Mouse (Mus musculus) CH12.LX (cell line): ENCODE results near the gene Trim80. TPM values are rescaled to one million over a fixed set of nuclear protein-coding genes. Genes with fewer than 3 reads are reported as not detected.
"Not testable (repeated sequence)": the region's sequence is repeated elsewhere in the genome, so short reads cannot be mapped to it uniquely, and the experiment has no call there.

Source experiments
- DNase-seq: peaks from one replicate; pipeline ENCODE4 v3.0.0-alpha.2; 2013; ENCODE audit errors: extremely low read depth
- H3K27ac ChIP-seq: 2 replicates; pipeline ENCODE4 v1.5.1; 2012; ENCODE audit warnings: low read depth, mild to moderate bottlenecking, control low read depth, moderate library complexity; ENCODE audit not compliant: insufficient read depth
- H3K27me3 ChIP-seq: replicated peaks from 2 replicates; pipeline ENCODE3; 2012; ENCODE audit warnings: inconsistent platforms
- H3K36me3 ChIP-seq, 2 experiments: replicated peaks in 1 of 2; 2 replicates each; pipeline versions ENCODE3 to v1.6.1; 2012; ENCODE audit warnings: inconsistent platforms in 1 of 2, low read length in 1 of 2, mild to moderate bottlenecking in 1 of 2, mixed read lengths in 1 of 2, moderate library complexity in 1 of 2; ENCODE audit not compliant: control insufficient read depth in 1 of 2, insufficient read depth in 1 of 2
- H3K4me1 ChIP-seq, 2 experiments: 2 replicates each; pipeline ENCODE4 v1.6.1; 2012; ENCODE audit warnings: inconsistent platforms in 1 of 2, moderate library complexity in 1 of 2; ENCODE audit not compliant: insufficient read depth in 2 of 2, control insufficient read depth in 1 of 2
- H3K4me2 ChIP-seq: 2 replicates; pipeline ENCODE4 v1.6.1; 2012; ENCODE audit warnings: low read depth, mild to moderate bottlenecking, control low read depth; ENCODE audit not compliant: poor library complexity, insufficient read depth, severe bottlenecking
- H3K4me3 ChIP-seq, 3 experiments: fragments of 150-350 bp in 1 of 3; sonication (generic) in 1 of 3; replicated peaks in 1 of 3; 2 replicates each; pipeline versions ENCODE3 to v1.5.1; 2011 to 2012; ENCODE audit warnings: low read depth in 2 of 3, low read length in 2 of 3, mild to moderate bottlenecking in 2 of 3, moderate library complexity in 2 of 3, control low read depth in 1 of 3, improper control_type of control experiment in 1 of 3, inconsistent platforms in 1 of 3, mixed read lengths in 1 of 3; ENCODE audit not compliant: poor library complexity in 1 of 3
- H3K79me2 ChIP-seq: replicated peaks from 2 replicates; pipeline ENCODE4 v1.6.1; 2012; ENCODE audit warnings: mild to moderate bottlenecking, moderate library complexity; ENCODE audit not compliant: control insufficient read depth, poor library complexity, insufficient read depth, severe bottlenecking; ENCODE audit errors: extremely low read depth
- H3K9ac ChIP-seq: 2 replicates; pipeline ENCODE4 v1.6.1; 2012; ENCODE audit warnings: low read depth, mild to moderate bottlenecking, control low read depth, moderate library complexity; ENCODE audit not compliant: insufficient read depth
- H3K9me3 ChIP-seq: replicated peaks from 2 replicates; pipeline ENCODE3; 2012; ENCODE audit warnings: low read length, inconsistent platforms, mixed read lengths
- ZNF384 ChIP-seq: IDR thresholded peaks from 2 replicates; pipeline ENCODE4 v1.6.1; 2012; ENCODE audit warnings: low read depth, low read length, improper control_type of control experiment, inconsistent platforms
- dilution Hi-C: fragments of 300-500 bp; cut with MboI; formaldehyde crosslinking; loops from 2 replicates; pipeline ENCODE4 v1.14.3; 2020; ENCODE audit warnings: low sequenced_read_pairs; ENCODE audit not compliant: extremely low pct_unique_long_range_greater_than_20kb, extremely low pct_ligation_motif_present
- in situ Hi-C: fragments of 300-500 bp; cut with MboI; formaldehyde crosslinking; loops from 3 replicates; pipeline ENCODE4 v1.14.3; 2019; ENCODE audit warnings: low sequenced_read_pairs, low pct_ligation_motif_present, low pct_unique_long_range_greater_than_20kb, mixed read lengths
- polyA plus RNA-seq: library from polyadenylated mRNA; unstranded; fragments of >175 nt; gene quantifications from 2 replicates; pipeline ENCODE4 v1.2.1, GENCODE M21; 2012; ENCODE audit warnings: low read depth; ENCODE audit not compliant: insufficient read length
- total RNA-seq, 2 experiments: library from RNA; depleted of rRNA; stranded (reverse); fragments of 300-350 nt in 1 of 2; fragments of >200 nt in 1 of 2; gene quantifications; 2 replicates each; pipeline ENCODE4 v1.2.3; 2012 to 2014

Gene Trim80
- total and polyA plus RNA-seq, 3 experiments, result not detected

DNA sequence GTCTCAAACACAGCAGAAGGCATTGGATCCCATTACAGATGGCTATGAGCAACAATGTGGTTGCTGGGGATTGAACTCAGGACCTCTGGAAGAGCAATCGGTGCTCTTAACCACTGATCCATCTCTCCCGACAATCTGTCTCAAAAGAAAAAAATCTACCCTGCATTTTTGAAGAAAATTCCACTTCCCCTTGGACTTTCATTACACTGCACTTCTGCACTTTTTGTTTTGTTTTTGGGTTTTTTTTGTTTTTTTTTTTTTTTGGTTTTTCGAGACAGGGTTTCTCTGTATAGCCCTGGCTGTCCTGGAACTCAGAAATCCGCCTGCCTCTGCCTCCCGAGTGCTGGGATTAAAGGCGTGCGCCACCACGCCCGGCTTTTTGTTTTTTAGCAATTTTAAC lies 56.2 kb downstream of the Trim80 start:
- not testable (repeated sequence) for H3K79me2 ChIP-seq
- TF ChIP-seq ZNF384, result 0 out of 2 replicates have a peak, but pooled peaks have one; percentile 14
- TF ChIP-seq, all 38 proteins: peak for 1; not testable (repeated sequence) for 37
- H3K4me1 ChIP-seq, H3K27ac ChIP-seq, H3K9me3 ChIP-seq, dilution Hi-C loops, in situ Hi-C loops, DNase-seq, H3K4me3 ChIP-seq, H3K9ac ChIP-seq, H3K4me2 ChIP-seq, H3K27me3 ChIP-seq: not testable (repeated sequence)
- peaks cover 41 to 50% of the 10 kb centered on the region in 2 experiments for H3K36me3 ChIP-seq

Other genes starting within 250 kb of the Trim80 start
Only the 20 nearest of the 21 such genes appear.
- 0.04 TPM in 1 of 2 replicates, not detected in the other for gene Grin2c, start 173.3 kb upstream of the Trim80 start, total RNA-seq (2012; rRNA removed)
- not detected in 2 replicates for gene Grin2c, start 173.3 kb upstream of the Trim80 start, total RNA-seq (2014; rRNA removed)
- not detected in 2 replicates for gene Grin2c, start 173.3 kb upstream of the Trim80 start, polyA plus RNA-seq
- 62.2 and 63.3 TPM in 2 replicates for gene Fdxr, start 163.5 kb upstream of the Trim80 start, total RNA-seq (2012; rRNA removed)
- gene Fdxr, start 163.5 kb upstream of the Trim80 start, total RNA-seq (2014; rRNA removed), result 40.9 and 43.8 TPM in 2 replicates
- gene Fdxr, start 163.5 kb upstream of the Trim80 start, polyA plus RNA-seq, result 58.6 and 62.1 TPM in 2 replicates
- 6.9 and 8.5 TPM in 2 replicates for gene Fads6, start 142.9 kb upstream of the Trim80 start, total RNA-seq (2012; rRNA removed)
- gene Fads6, start 142.9 kb upstream of the Trim80 start, total RNA-seq (2014; rRNA removed), result 0.11 and 0.30 TPM in 2 replicates
- gene Fads6, start 142.9 kb upstream of the Trim80 start, polyA plus RNA-seq, result 0.56 and 0.63 TPM in 2 replicates
- gene Otop2, start 133.4 kb upstream of the Trim80 start, total RNA-seq (2012; rRNA removed), result not detected in 2 replicates
- gene Otop2, start 133.4 kb upstream of the Trim80 start, total RNA-seq (2014; rRNA removed), result not detected in 2 replicates
- not detected in 2 replicates for gene Otop2, start 133.4 kb upstream of the Trim80 start, polyA plus RNA-seq
- gene Ush1g, start 118.5 kb upstream of the Trim80 start, total RNA-seq (2012; rRNA removed), result 0.17 and 0.42 TPM in 2 replicates
- gene Ush1g, start 118.5 kb upstream of the Trim80 start, total RNA-seq (2014; rRNA removed), result not detected in 2 replicates
- gene Ush1g, start 118.5 kb upstream of the Trim80 start, polyA plus RNA-seq, result not detected in 2 replicates
- not detected in 2 replicates for gene Otop3, start 105.8 kb upstream of the Trim80 start, total RNA-seq (2012; rRNA removed)
- not detected in 2 replicates for gene Otop3, start 105.8 kb upstream of the Trim80 start, total RNA-seq (2014; rRNA removed)
- gene Otop3, start 105.8 kb upstream of the Trim80 start, polyA plus RNA-seq, result not detected in 2 replicates
- gene Hid1, start 72.8 kb upstream of the Trim80 start, total RNA-seq (2012; rRNA removed), result 3.2 and 3.6 TPM in 2 replicates
- 0.12 TPM in 1 of 2 replicates, not detected in the other for gene Hid1, start 72.8 kb upstream of the Trim80 start, total RNA-seq (2014; rRNA removed)
- 0.36 and 0.57 TPM in 2 replicates for gene Hid1, start 72.8 kb upstream of the Trim80 start, polyA plus RNA-seq
- not detected in 2 replicates for gene Cdr2l, start 58.6 kb upstream of the Trim80 start, total RNA-seq (2012; rRNA removed)
- gene Cdr2l, start 58.6 kb upstream of the Trim80 start, total RNA-seq (2014; rRNA removed), result not detected in 2 replicates
- not detected in 2 replicates for gene Cdr2l, start 58.6 kb upstream of the Trim80 start, polyA plus RNA-seq
- 157 and 164 TPM in 2 replicates for gene Mrpl58, start 36.8 kb upstream of the Trim80 start, total RNA-seq (2012; rRNA removed)
- 110 and 113 TPM in 2 replicates for gene Mrpl58, start 36.8 kb upstream of the Trim80 start, total RNA-seq (2014; rRNA removed)
- gene Mrpl58, start 36.8 kb upstream of the Trim80 start, polyA plus RNA-seq, result 146 and 161 TPM in 2 replicates
- 500 and 564 TPM in 2 replicates for gene Atp5h, start 20.6 kb upstream of the Trim80 start, total RNA-seq (2012; rRNA removed)
- 671 and 759 TPM in 2 replicates for gene Atp5h, start 20.6 kb upstream of the Trim80 start, total RNA-seq (2014; rRNA removed)
- gene Atp5h, start 20.6 kb upstream of the Trim80 start, polyA plus RNA-seq, result 711 and 734 TPM in 2 replicates
- gene Kctd2, start 20.4 kb upstream of the Trim80 start, total RNA-seq (2012; rRNA removed), result 10.0 and 14.0 TPM in 2 replicates
- 6.8 and 8.5 TPM in 2 replicates for gene Kctd2, start 20.4 kb upstream of the Trim80 start, total RNA-seq (2014; rRNA removed)
- gene Kctd2, start 20.4 kb upstream of the Trim80 start, polyA plus RNA-seq, result 13.3 and 13.7 TPM in 2 replicates
- gene Slc16a5, start 21.9 kb downstream of the Trim80 start, total RNA-seq (2012; rRNA removed), result 0.46 and 0.51 TPM in 2 replicates
- not detected in 2 replicates for gene Slc16a5, start 21.9 kb downstream of the Trim80 start, total RNA-seq (2014; rRNA removed)
- gene Slc16a5, start 21.9 kb downstream of the Trim80 start, polyA plus RNA-seq, result 0.68 and 0.71 TPM in 2 replicates
- 8.7 and 8.9 TPM in 2 replicates for gene Armc7, start 35.1 kb downstream of the Trim80 start, total RNA-seq (2012; rRNA removed)
- gene Armc7, start 35.1 kb downstream of the Trim80 start, total RNA-seq (2014; rRNA removed), result 6.0 and 7.5 TPM in 2 replicates
- 12.5 TPM in 2 replicates for gene Armc7, start 35.1 kb downstream of the Trim80 start, polyA plus RNA-seq
- 151 and 154 TPM in 2 replicates for gene Nt5c, start 51.3 kb downstream of the Trim80 start, total RNA-seq (2012; rRNA removed)
- gene Nt5c, start 51.3 kb downstream of the Trim80 start, total RNA-seq (2014; rRNA removed), result 59.8 and 65.3 TPM in 2 replicates
- gene Nt5c, start 51.3 kb downstream of the Trim80 start, polyA plus RNA-seq, result 175 and 190 TPM in 2 replicates
- 294 and 358 TPM in 2 replicates for gene Jpt1, start 73.8 kb downstream of the Trim80 start, total RNA-seq (2012; rRNA removed)
- 439 and 448 TPM in 2 replicates for gene Jpt1, start 73.8 kb downstream of the Trim80 start, total RNA-seq (2014; rRNA removed)
- gene Jpt1, start 73.8 kb downstream of the Trim80 start, polyA plus RNA-seq, result 432 and 479 TPM in 2 replicates
- 480 and 623 TPM in 2 replicates for gene Sumo2, start 95.7 kb downstream of the Trim80 start, total RNA-seq (2012; rRNA removed)
- 1,752 and 1,801 TPM in 2 replicates for gene Sumo2, start 95.7 kb downstream of the Trim80 start, total RNA-seq (2014; rRNA removed)
- 960 and 1,020 TPM in 2 replicates for gene Sumo2, start 95.7 kb downstream of the Trim80 start, polyA plus RNA-seq
- gene Nup85, start 123.9 kb downstream of the Trim80 start, total RNA-seq (2012; rRNA removed), result 290 and 340 TPM in 2 replicates
- 282 and 305 TPM in 2 replicates for gene Nup85, start 123.9 kb downstream of the Trim80 start, total RNA-seq (2014; rRNA removed)
- gene Nup85, start 123.9 kb downstream of the Trim80 start, polyA plus RNA-seq, result 326 and 368 TPM in 2 replicates
- gene Mrps7, start 163.4 kb downstream of the Trim80 start, total RNA-seq (2012; rRNA removed), result 172 and 217 TPM in 2 replicates
- gene Mrps7, start 163.4 kb downstream of the Trim80 start, total RNA-seq (2014; rRNA removed), result 154 and 168 TPM in 2 replicates
- 157 and 184 TPM in 2 replicates for gene Mrps7, start 163.4 kb downstream of the Trim80 start, polyA plus RNA-seq
- 18.7 and 22.6 TPM in 2 replicates for gene Gga3, start 163.5 kb downstream of the Trim80 start, total RNA-seq (2012; rRNA removed)
- gene Gga3, start 163.5 kb downstream of the Trim80 start, total RNA-seq (2014; rRNA removed), result 7.7 TPM in 2 replicates
- gene Gga3, start 163.5 kb downstream of the Trim80 start, polyA plus RNA-seq, result 37.2 and 39.8 TPM in 2 replicates
- 143 and 177 TPM in 2 replicates for gene Mif4gd, start 172.4 kb downstream of the Trim80 start, total RNA-seq (2012; rRNA removed)
- gene Mif4gd, start 172.4 kb downstream of the Trim80 start, total RNA-seq (2014; rRNA removed), result 160 and 174 TPM in 2 replicates
- gene Mif4gd, start 172.4 kb downstream of the Trim80 start, polyA plus RNA-seq, result 131 and 143 TPM in 2 replicates